Comparison of ENCODE assay signal across 8 mouse cellular contexts in the genomic region with DNA sequence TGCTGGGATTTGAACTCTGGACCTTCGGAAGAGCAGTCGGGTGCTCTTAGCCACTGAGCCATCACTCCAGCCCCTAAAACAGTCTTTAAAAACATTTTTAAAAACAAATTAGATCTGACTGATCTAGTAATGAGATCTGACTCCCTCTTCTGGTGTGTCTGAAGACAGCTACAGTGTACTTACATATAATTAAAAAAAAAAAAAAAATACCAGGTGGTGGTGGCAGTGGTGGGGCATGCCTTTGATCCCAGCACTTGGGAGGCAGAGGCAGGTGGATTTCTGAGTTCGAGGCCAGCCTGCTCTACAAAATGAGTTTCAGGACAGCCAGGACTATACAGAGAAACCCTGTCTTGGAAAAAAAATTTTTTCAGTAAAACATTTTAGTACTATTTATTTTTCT. TPM values are rescaled to one million over a fixed set of nuclear protein-coding genes. Genes with fewer than 3 reads are reported as not detected.
A peak's percentile ranks its signal among the peaks of the same experiment; 100 is the strongest.
DNase-seq lines count a peak whose midpoint lies in the region; ATAC-seq and TF ChIP-seq lines count a peak whose summit lies in the region.
"Not testable (repeated sequence)": the region's sequence is repeated elsewhere in the genome, so short reads cannot be mapped to it uniquely, and the experiment has no call there.

No protein-coding gene starts in this region.

- WGBS in heart, adult 2 months: 98% methylated on average over 3 of the region's 3 CpGs
- WGBS in heart, embryonic 16.5 days: 94% methylated on average over 3 of the region's 3 CpGs
- 89% methylated on average over 3 of the region's 3 CpGs for WGBS in kidney, postnatal 0 days
- WGBS in liver, postnatal 0 days (ENCODE audit: insufficient replicate concordance): 84% methylated on average over 3 of the region's 3 CpGs
- whole genome bisulfite sequencing in stomach, postnatal 0 days: 87% methylated on average over 3 of the region's 3 CpGs

- intact Hi-C loops in heart, adult 2 months (cut with DNase I): not testable (repeated sequence)

- not testable (repeated sequence) for TF ChIP-seq EP300 in heart, adult 2 months (IDR thresholded peaks at IDR 0.05; ENCODE audit: insufficient read depth, low read depth, low read length); liver, postnatal 0 days (IDR thresholded peaks at IDR 0.05; ENCODE audit: low read depth); stomach, postnatal 0 days (optimal IDR thresholded peaks at IDR 0.05)

- not testable (repeated sequence) for TF ChIP-seq CTCF in heart, adult 2 months (IDR thresholded peaks at IDR 0.05); kidney, postnatal 0 days (IDR thresholded peaks at IDR 0.05; ENCODE audit: low read depth); liver, postnatal 0 days (IDR thresholded peaks at IDR 0.05; ENCODE audit: low read depth); stomach, postnatal 0 days (IDR thresholded peaks at IDR 0.05; ENCODE audit: low read depth)

- not testable (repeated sequence) for TF ChIP-seq POLR2A in heart, adult 2 months (IDR thresholded peaks at IDR 0.05; ENCODE audit: insufficient read depth, low read depth, low read length); myocyte (IDR thresholded peaks at IDR 0.05; ENCODE audit: insufficient read length, low read depth)

- not testable (repeated sequence) for H3K79me2 ChIP-seq in heart, adult 2 months (replicated peaks; ENCODE audit: control insufficient read depth, insufficient read depth, low read length); myocyte (ENCODE audit: control insufficient read depth, insufficient read depth)

- in situ Hi-C loops in ES-E14 (cut with MboI; ENCODE audit: low sequenced_read_pairs in 2 of 2, unreplicated experiment in 2 of 2): not testable (repeated sequence)

- not testable (repeated sequence) for H3K4me3 ChIP-seq in ES-E14 (ENCODE audit: insufficient read depth in 1 of 2, low read depth in 1 of 2, low read length in 2 of 2, poor library complexity in 1 of 2, severe bottlenecking in 1 of 2); brown adipose tissue, adult 24 weeks (ENCODE audit: insufficient read depth, low read depth, low read length); heart, adult 2 months; heart, embryonic 16.5 days (ENCODE audit: low read length); kidney, postnatal 0 days (replicated peaks; ENCODE audit: low read depth, low read length); liver, postnatal 0 days (ENCODE audit: low read depth, low read length); myocyte; stomach, postnatal 0 days (ENCODE audit: low read depth, low read length)

- not testable (repeated sequence) for ATAC-seq in heart, embryonic 16.5 days (replicated peaks; ENCODE audit: extremely low read depth, insufficient read depth, low FRiP score); kidney, postnatal 0 days (replicated peaks; ENCODE audit: low FRiP score, low read depth); liver, postnatal 0 days; stomach, postnatal 0 days (ENCODE audit: low FRiP score, low TSS enrichment)

- not testable (repeated sequence) for H3K36me3 ChIP-seq in ES-E14 (ENCODE audit: control insufficient read depth, insufficient read depth, low read length, poor library complexity, severe bottlenecking); heart, adult 2 months (ENCODE audit: control insufficient read depth, insufficient read depth, low read length); heart, embryonic 16.5 days (ENCODE audit: control insufficient read depth, insufficient read depth); kidney, postnatal 0 days (ENCODE audit: insufficient read depth, low read length); liver, postnatal 0 days (replicated peaks; ENCODE audit: insufficient read depth, low read length); myocyte (ENCODE audit: control insufficient read depth, insufficient read depth); stomach, postnatal 0 days (ENCODE audit: control insufficient read depth, insufficient read depth, low read length)

- not testable (repeated sequence) for DNase-seq in ES-E14 (ENCODE audit: low read depth, low spot score); heart, adult 2 months; kidney, postnatal 0 days (ENCODE audit: low spot score); liver, postnatal 0 days; stomach, postnatal 0 days (ENCODE audit: low spot score)

- H3K4me1 ChIP-seq in ES-E14 (ENCODE audit: control insufficient read depth in 2 of 2, insufficient read depth in 2 of 2, low read length in 2 of 2, poor library complexity in 1 of 2): peaks cover 8 to 13% of the 10 kb centered on the region in 2 experiments; a peak in 3 of 4 replicates
- H3K4me1 ChIP-seq in brown adipose tissue, adult 24 weeks (ENCODE audit: control insufficient read depth, insufficient read depth, insufficient read length, low read length); stomach, postnatal 0 days (replicated peaks; ENCODE audit: control insufficient read depth, insufficient read depth): not testable (repeated sequence)
- H3K4me1 ChIP-seq in heart, adult 2 months (ENCODE audit: control insufficient read depth, insufficient read depth, low read length): peaks cover 11% of the 10 kb centered on the region
- H3K4me1 ChIP-seq in heart, embryonic 16.5 days (ENCODE audit: control insufficient read depth, insufficient read depth, low read length): peaks cover 17% of the 10 kb centered on the region
- peaks cover 12% of the 10 kb centered on the region; the same call in 1 of the 2 replicates for H3K4me1 ChIP-seq in kidney, postnatal 0 days (replicated peaks; ENCODE audit: insufficient read depth, low read length)
- peaks cover 16% of the 10 kb centered on the region for H3K4me1 ChIP-seq in liver, postnatal 0 days (ENCODE audit: insufficient read depth)

- not testable (repeated sequence) for H3ac ChIP-seq in myocyte (ENCODE audit: control insufficient read depth, insufficient read length)

- H3K27ac ChIP-seq in ES-E14 (ENCODE audit: insufficient read depth, low read depth, low read length, poor library complexity, severe bottlenecking): not testable (repeated sequence)
- H3K27ac ChIP-seq in brown adipose tissue, adult 24 weeks (replicated peaks; ENCODE audit: low read depth, low read length): 0 out of 2 replicates have a peak overlapping the region, but pooled peaks have one; percentile 33
- H3K27ac ChIP-seq in heart, adult 2 months: peak overlapping the region; percentile 42
- peak overlapping the region; percentile 65 for H3K27ac ChIP-seq in heart, embryonic 16.5 days (ENCODE audit: low read length)
- H3K27ac ChIP-seq in kidney, postnatal 0 days: peak overlapping the region; percentile 77
- H3K27ac ChIP-seq in liver, postnatal 0 days (ENCODE audit: low read depth): 0 out of 2 replicates have a peak overlapping the region, but pooled peaks have one; percentile 53
- peak overlapping the region; percentile 85 for H3K27ac ChIP-seq in stomach, postnatal 0 days (replicated peaks)

- not testable (repeated sequence) for H3K27me3 ChIP-seq in heart, adult 2 months (ENCODE audit: control insufficient read depth, insufficient read depth, low read length); heart, embryonic 16.5 days (ENCODE audit: control insufficient read depth, insufficient read depth, low read length); kidney, postnatal 0 days (ENCODE audit: insufficient read depth, low read length); liver, postnatal 0 days (ENCODE audit: insufficient read depth, low read length); myocyte (ENCODE audit: control insufficient read depth, insufficient read depth, insufficient read length); stomach, postnatal 0 days (ENCODE audit: control insufficient read depth, insufficient read depth, low read length)

- H3K9ac ChIP-seq in ES-E14 (ENCODE audit: insufficient read depth, low read depth, low read length, poor library complexity, severe bottlenecking); heart, adult 2 months (ENCODE audit: low read depth, low read length); heart, embryonic 16.5 days (ENCODE audit: low read length); kidney, postnatal 0 days (ENCODE audit: low read depth, low read length); liver, postnatal 0 days (replicated peaks); stomach, postnatal 0 days (ENCODE audit: low read length): not testable (repeated sequence)

- H3K4me2 ChIP-seq in heart, embryonic 16.5 days (ENCODE audit: low read depth, low read length): peak overlapping the region; percentile 53; the same call in 1 of the 2 replicates
- peak overlapping the region; percentile 43; the same call in 1 of the 2 replicates for H3K4me2 ChIP-seq in kidney, postnatal 0 days (ENCODE audit: low read length)
- H3K4me2 ChIP-seq in liver, postnatal 0 days (ENCODE audit: low read depth, low read length): not testable (repeated sequence)
- H3K4me2 ChIP-seq in myocyte (ENCODE audit: low read depth): peak overlapping the region; percentile 64
- peak overlapping the region; percentile 41; the same call in 1 of the 2 replicates for H3K4me2 ChIP-seq in stomach, postnatal 0 days (replicated peaks; ENCODE audit: low read depth)

- not testable (repeated sequence) for H3K9me3 ChIP-seq in ES-E14 (ENCODE audit: control insufficient read depth, insufficient read depth, low read depth, low read length); heart, embryonic 16.5 days (replicated peaks; ENCODE audit: control insufficient read depth, low read length); kidney, postnatal 0 days (replicated peaks; ENCODE audit: low read length); liver, postnatal 0 days (ENCODE audit: low read length); stomach, postnatal 0 days (ENCODE audit: control insufficient read depth, low read length)

RNA-seq across cellular contexts. Expression of a gene that starts 13.3 kb away (rescaled TPM):
- total RNA-seq in ES-E14 (2012; rRNA removed): 16.5 and 16.7 TPM in 2 replicates
- 3.9 and 4.2 TPM in 2 replicates for polyA plus RNA-seq in brown adipose tissue, adult 24 weeks (2012; ENCODE audit: insufficient read depth, insufficient read length, missing spikeins)
- total RNA-seq in heart, adult 2 months (2021): 1 to 10 TPM; 8.3 to 8.6 TPM
- polyA plus RNA-seq in heart, adult 2 months (2012; rRNA removed): 2.7 and 4.5 TPM in 2 replicates
- polyA plus RNA-seq in heart, embryonic 16.5 days (2015; fragmentation: Nextera tagmentation; extraction: Ambion mirVana): 20.8 and 20.9 TPM in 2 replicates
- 15.4 and 16.9 TPM in 2 replicates for polyA plus RNA-seq in kidney, postnatal 0 days (2015; fragmentation: Nextera tagmentation; extraction: Ambion mirVana)
- 4.5 and 5.3 TPM in 2 replicates for polyA plus RNA-seq in liver, postnatal 0 days (2015; fragmentation: Nextera tagmentation; extraction: Ambion mirVana)
- polyA plus RNA-seq in myocyte (2012; fragmentation: generic; extraction: Trizol): 4.6 TPM
- polyA plus RNA-seq in stomach, postnatal 0 days (2015; fragmentation: Nextera tagmentation; extraction: Ambion mirVana): 14.5 and 16.6 TPM in 2 replicates

RNA-seq across cellular contexts. Expression of a gene that starts 47.5 kb away (rescaled TPM):
- total RNA-seq in ES-E14 (2012; rRNA removed): 23.1 and 24.0 TPM in 2 replicates
- 4.5 and 7.8 TPM in 2 replicates for polyA plus RNA-seq in brown adipose tissue, adult 24 weeks (2012; ENCODE audit: insufficient read depth, insufficient read length, missing spikeins)
- 10 to 100 TPM in 1 of 2 experiments, 1 to 10 TPM in 1; 8.6 to 10.5 TPM for total RNA-seq in heart, adult 2 months (2021)
- 8.4 and 10.5 TPM in 2 replicates for polyA plus RNA-seq in heart, adult 2 months (2012; rRNA removed)
- polyA plus RNA-seq in heart, embryonic 16.5 days (2015; fragmentation: Nextera tagmentation; extraction: Ambion mirVana): 14.1 and 15.8 TPM in 2 replicates
- polyA plus RNA-seq in kidney, postnatal 0 days (2015; fragmentation: Nextera tagmentation; extraction: Ambion mirVana): 10.5 and 12.0 TPM in 2 replicates
- polyA plus RNA-seq in liver, postnatal 0 days (2015; fragmentation: Nextera tagmentation; extraction: Ambion mirVana): 4.1 and 5.2 TPM in 2 replicates
- 6.4 TPM for polyA plus RNA-seq in myocyte (2012; fragmentation: generic; extraction: Trizol)
- polyA plus RNA-seq in stomach, postnatal 0 days (2015; fragmentation: Nextera tagmentation; extraction: Ambion mirVana): 6.0 and 6.4 TPM in 2 replicates
